Mouse (Mus musculus): ENCODE results near the gene Mark2. TPM values are rescaled to one million over a fixed set of nuclear protein-coding genes. Genes with fewer than 3 reads are reported as not detected.

The Mark2 gene
- polyA plus RNA-seq, 1 experiment from 2014 or later, result 57.7 TPM

- Histone ChIP-seq H3K36me3 (peaks cover 47% of the 10 kb centered on the region), H3K9ac (no peak overlapping the region), H3K4me1 (peaks cover 10% of the 10 kb centered on the region; the same call in 1 of the 2 replicates), H3K9me3 (no peaks in the 10 kb centered on the region), H3K27me3 (replicated peaks) (no peaks in the 10 kb centered on the region), H3K4me2 (no peak overlapping the region), H3K4me3 (replicated peaks) (no peak overlapping the region), H3K27ac (no peak overlapping the region)
- no peak for ATAC-seq (ENCODE audit: insufficient read depth, low FRiP score, low read depth)
- WGBS, result 85% methylated on average over 3 of the region's 3 CpGs
Measured at GRCm38 (mm10) chr19:7288288-7288687, 53.4 kb downstream of the Mark2 start.

GRCm38 (mm10) chr19:7286563-7287315 lies 54.9 kb downstream of the Mark2 start:
- Histone ChIP-seq H3K4me2 (no peak overlapping the region), H3K9me3 (no peaks in the 10 kb centered on the region), H3K4me1 (no peaks in the 10 kb centered on the region), H3K36me3 (peaks cover 60% of the 10 kb centered on the region), H3K9ac (no peak overlapping the region), H3K27me3 (replicated peaks) (no peaks in the 10 kb centered on the region), H3K27ac (no peak overlapping the region), H3K4me3 (replicated peaks) (no peak overlapping the region)
- no peak for ATAC-seq (ENCODE audit: insufficient read depth, low FRiP score, low read depth)
- 83% methylated on average over 12 of the region's 12 CpGs for WGBS

- ATAC-seq (ENCODE audit: insufficient read depth, low FRiP score, low read depth), result no peak
- Histone ChIP-seq H3K9me3 (no peaks in the 10 kb centered on the region), H3K27ac (peak overlapping the region; percentile 21; the same call in 1 of the 2 replicates), H3K4me2 (no peak overlapping the region), H3K27me3 (replicated peaks) (no peaks in the 10 kb centered on the region), H3K36me3 (peaks cover 76% of the 10 kb centered on the region), H3K4me3 (replicated peaks) (no peak overlapping the region), H3K4me1 (peaks cover 16% of the 10 kb centered on the region), H3K9ac (no peak overlapping the region)
- WGBS, result 83% methylated on average over 18 of the region's 18 CpGs
Measured at GRCm38 (mm10) chr19:7280557-7281330, 60.9 kb downstream of the Mark2 start.

GRCm38 (mm10) chr19:7279114-7279513 lies 62.5 kb downstream of the Mark2 start:
- ATAC-seq (ENCODE audit: insufficient read depth, low FRiP score, low read depth), result 0 out of 2 replicates have a peak, but pooled peaks have one; percentile 17
- Histone ChIP-seq H3K4me3 (replicated peaks) (no peak overlapping the region), H3K27ac (no peak overlapping the region), H3K4me1 (peaks cover 23% of the 10 kb centered on the region), H3K36me3 (peaks cover 68% of the 10 kb centered on the region), H3K27me3 (replicated peaks) (no peaks in the 10 kb centered on the region), H3K4me2 (no peak overlapping the region), H3K9ac (no peak overlapping the region), H3K9me3 (no peaks in the 10 kb centered on the region)
- 39% methylated on average over 6 of the region's 6 CpGs for WGBS

- Histone ChIP-seq H3K9me3 (no peaks in the 10 kb centered on the region), H3K27me3 (replicated peaks) (no peaks in the 10 kb centered on the region), H3K4me2 (no peak overlapping the region), H3K4me1 (peaks cover 23% of the 10 kb centered on the region), H3K27ac (0 out of 2 replicates have a peak overlapping the region, but pooled peaks have one; percentile 6), H3K9ac (no peak overlapping the region), H3K4me3 (replicated peaks) (no peak overlapping the region), H3K36me3 (peaks cover 68% of the 10 kb centered on the region)
- WGBS, result 75% methylated on average over 6 of the region's 6 CpGs
- ATAC-seq (ENCODE audit: insufficient read depth, low FRiP score, low read depth), result no peak
Measured at GRCm38 (mm10) chr19:7278200-7278906, 63.3 kb downstream of the Mark2 start.

GRCm38 (mm10) chr19:7276796-7277195 lies 64.9 kb downstream of the Mark2 start:
- H3K4me2 ChIP-seq, result no peak overlapping the region
- ATAC-seq (ENCODE audit: insufficient read depth, low FRiP score, low read depth), result no peak
- no peak overlapping the region for H3K9ac ChIP-seq
- WGBS, result 61% methylated on average over 7 of the region's 7 CpGs
- H3K4me3 ChIP-seq (replicated peaks), result no peak overlapping the region
- H3K9me3 ChIP-seq, result no peaks in the 10 kb centered on the region
- H3K4me1 ChIP-seq, result peaks cover 23% of the 10 kb centered on the region
- no peak overlapping the region for H3K27ac ChIP-seq
- peaks cover 62% of the 10 kb centered on the region for H3K36me3 ChIP-seq
- no peaks in the 10 kb centered on the region for H3K27me3 ChIP-seq (replicated peaks)

GRCm38 (mm10) chr19:7276053-7276659 lies 65.5 kb downstream of the Mark2 start:
- Histone ChIP-seq H3K27ac (peak overlapping the region; percentile 31; the same call in 1 of the 2 replicates), H3K36me3 (peaks cover 59% of the 10 kb centered on the region)

GRCm38 (mm10) chr19:7275131-7275789 lies 66.4 kb downstream of the Mark2 start:
- Histone ChIP-seq H3K9me3 (no peaks in the 10 kb centered on the region), H3K4me2 (no peak overlapping the region), H3K36me3 (peaks cover 55% of the 10 kb centered on the region), H3K27me3 (replicated peaks) (no peaks in the 10 kb centered on the region), H3K4me3 (replicated peaks) (no peak overlapping the region), H3K27ac (peak overlapping the region; percentile 31; the same call in 1 of the 2 replicates), H3K9ac (no peak overlapping the region), H3K4me1 (peaks cover 23% of the 10 kb centered on the region)
- 37% methylated on average over 7 of the region's 7 CpGs for WGBS
- no peak for ATAC-seq (ENCODE audit: insufficient read depth, low FRiP score, low read depth)

More at GRCm38 (mm10) chr19:7276053-7276659, 65.5 kb downstream of the Mark2 start:
- 53% methylated on average over 7 of the region's 7 CpGs for WGBS
- no peaks in the 10 kb centered on the region for H3K9me3 ChIP-seq
- no peaks in the 10 kb centered on the region for H3K27me3 ChIP-seq (replicated peaks)
- H3K9ac ChIP-seq, result no peak overlapping the region
- H3K4me2 ChIP-seq, result no peak overlapping the region
- no peak for ATAC-seq (ENCODE audit: insufficient read depth, low FRiP score, low read depth)
- H3K4me3 ChIP-seq (replicated peaks), result no peak overlapping the region
- peaks cover 23% of the 10 kb centered on the region for H3K4me1 ChIP-seq

GRCm38 (mm10) chr19:7274326-7274990 lies 67.2 kb downstream of the Mark2 start:
- no peak overlapping the region for H3K9ac ChIP-seq
- peaks cover 52% of the 10 kb centered on the region for H3K36me3 ChIP-seq
- no peak overlapping the region for H3K27ac ChIP-seq
- no peak for ATAC-seq (ENCODE audit: insufficient read depth, low FRiP score, low read depth)
- peaks cover 29% of the 10 kb centered on the region for H3K4me1 ChIP-seq
- H3K27me3 ChIP-seq (replicated peaks), result no peaks in the 10 kb centered on the region
- 79% methylated on average over 13 of the region's 13 CpGs for WGBS
- H3K4me2 ChIP-seq, result no peak overlapping the region
- H3K9me3 ChIP-seq, result no peaks in the 10 kb centered on the region
- no peak overlapping the region for H3K4me3 ChIP-seq (replicated peaks)

- ATAC-seq (ENCODE audit: insufficient read depth, low FRiP score, low read depth), result no peak
Measured at GRCm38 (mm10) chr19:7273486-7273885, 68.2 kb downstream of the Mark2 start.

More at GRCm38 (mm10) chr19:7273486-7273885, 68.2 kb downstream of the Mark2 start:
- Histone ChIP-seq H3K9me3 (no peaks in the 10 kb centered on the region), H3K27ac (no peak overlapping the region), H3K4me3 (replicated peaks) (no peak overlapping the region), H3K9ac (no peak overlapping the region), H3K27me3 (replicated peaks) (no peaks in the 10 kb centered on the region), H3K4me2 (no peak overlapping the region), H3K36me3 (peaks cover 49% of the 10 kb centered on the region), H3K4me1 (peaks cover 29% of the 10 kb centered on the region)
- WGBS, result 89% methylated on average over 4 of the region's 4 CpGs

Data from stomach, embryonic 15.5 days (tissue).